Mouse (Mus musculus) hindbrain, postnatal 0 days (tissue): ENCODE measurements at regions not wholly inside any gene's neighbourhood (a gene's known extent, or its start where the extent isn't known, plus 50 kb on each side); places are given as distances from the start of the nearest gene placed in this dataset.

Experiments
- ATAC-seq: fragments of 200-750 bp; cut with Nextera tagmentation; 2 replicates; pipeline ENCODE4 v1.8.0; 2017; ENCODE audit warnings: mild to moderate bottlenecking, moderate TSS enrichment, moderate library complexity
- DNase-seq: peaks from one replicate; pipeline ENCODE4 v3.0.0-alpha.2; 2015; ENCODE audit warnings: low spot score
- H3K27ac ChIP-seq: fragments of 300-500 bp; sonication (generic); 2 replicates; pipeline ENCODE4 v1.5.1; 2014; ENCODE audit warnings: mild to moderate bottlenecking
- H3K27me3 ChIP-seq: fragments of 300-500 bp; sonication (generic); 2 replicates; pipeline ENCODE4 v1.6.1; 2014; ENCODE audit warnings: low read length, mixed read lengths; ENCODE audit not compliant: insufficient read depth
- H3K36me3 ChIP-seq: fragments of 300-500 bp; sonication (generic); 2 replicates; pipeline ENCODE4 v1.6.1; 2014; ENCODE audit warnings: low read length, mixed read lengths; ENCODE audit not compliant: insufficient read depth
- H3K4me1 ChIP-seq: fragments of 300-500 bp; sonication (generic); 2 replicates; pipeline ENCODE4 v1.6.1; 2014; ENCODE audit warnings: antibody characterized with exemption, low read length, mixed read lengths; ENCODE audit not compliant: insufficient read depth
- H3K4me2 ChIP-seq: fragments of 300-500 bp; sonication (generic); 2 replicates; pipeline ENCODE4 v1.6.1; 2014; ENCODE audit warnings: low read depth, mild to moderate bottlenecking, low read length, moderate library complexity, mixed read lengths
- H3K4me3 ChIP-seq: fragments of 300-500 bp; sonication (generic); 2 replicates; pipeline ENCODE4 v1.5.1; 2014; ENCODE audit warnings: low read length
- H3K9ac ChIP-seq: fragments of 300-500 bp; sonication (generic); replicated peaks from 2 replicates; pipeline ENCODE4 v1.6.1; 2014; ENCODE audit warnings: mild to moderate bottlenecking, low read length, moderate library complexity, mixed read lengths
- H3K9me3 ChIP-seq: fragments of 300-500 bp; sonication (generic); 2 replicates; pipeline ENCODE4 v1.6.1; 2016; ENCODE audit warnings: low read length, mixed read lengths
- CTCF ChIP-seq: IDR thresholded peaks from 2 replicates; pipeline ENCODE4 v1.5.1; 2016; ENCODE audit warnings: antibody characterized with exemption, control low read depth, low read depth
- WGBS: fragments of 180-500 bp; shearing (Covaris S2); extraction: QIAGEN DNeasy Blood & Tissue Kit; methylation state at CpG from one replicate; pipeline ENCODE4 v1.1.7; 2014; 5-methylcytosine and 5-hydroxymethylcytosine counted together

- Histone ChIP-seq H3K4me1 (no peaks in the 10 kb centered on the region), H3K9ac (no peak overlapping the region), H3K27ac (no peak overlapping the region), H3K27me3 (no peaks in the 10 kb centered on the region), H3K36me3 (no peaks in the 10 kb centered on the region), H3K4me3 (no peak overlapping the region), H3K4me2 (no peak overlapping the region), H3K9me3 (no peaks in the 10 kb centered on the region)
- DNase-seq = no peak
- no peak for TF ChIP-seq CTCF
- ATAC-seq = no peak
- 73% methylated on average over 4 of the region's 4 CpGs for WGBS
Measured at GRCm38 (mm10) chr10:50241645-50242044, 350.8 kb upstream of the Ascc3 start.

- Histone ChIP-seq H3K4me2 (no peak overlapping the region), H3K36me3 (no peaks in the 10 kb centered on the region), H3K9ac (no peak overlapping the region), H3K4me1 (no peaks in the 10 kb centered on the region), H3K9me3 (no peaks in the 10 kb centered on the region), H3K4me3 (no peak overlapping the region), H3K27ac (no peak overlapping the region), H3K27me3 (no peaks in the 10 kb centered on the region)
- whole genome bisulfite sequencing = 73% methylated on average over 2 of the region's 2 CpGs
- TF ChIP-seq CTCF = no peak
- ATAC-seq (no peak), DNase-seq (no peak)
Measured at GRCm38 (mm10) chr10:50203587-50203986, 388.9 kb upstream of the Ascc3 start.

- Histone ChIP-seq H3K4me3 (no peak overlapping the region), H3K27me3 (no peaks in the 10 kb centered on the region), H3K4me2 (no peak overlapping the region), H3K9me3 (no peaks in the 10 kb centered on the region), H3K27ac (no peak overlapping the region), H3K4me1 (no peaks in the 10 kb centered on the region), H3K36me3 (no peaks in the 10 kb centered on the region), H3K9ac (no peak overlapping the region)
- WGBS = 46% methylated on average over 2 of the region's 2 CpGs
- ATAC-seq (no peak), DNase-seq (no peak)
- TF ChIP-seq CTCF = no peak
Measured at GRCm38 (mm10) chr10:50201691-50202090, 390.8 kb upstream of the Ascc3 start.

- DNase-seq = peak; percentile 79
- no peak overlapping the region for H3K4me2 ChIP-seq
- no peak overlapping the region for H3K27ac ChIP-seq
- H3K4me3 ChIP-seq = no peak overlapping the region
- H3K36me3 ChIP-seq = no peaks in the 10 kb centered on the region
- H3K27me3 ChIP-seq = no peaks in the 10 kb centered on the region
- H3K4me1 ChIP-seq = no peaks in the 10 kb centered on the region
- TF ChIP-seq CTCF = peak; percentile 75
- peak; percentile 88 for ATAC-seq
- no peak overlapping the region for H3K9ac ChIP-seq
- no peaks in the 10 kb centered on the region for H3K9me3 ChIP-seq
Measured at GRCm38 (mm10) chr10:50199857-50200256, 392.6 kb upstream of the Ascc3 start.

- no peak for TF ChIP-seq CTCF
- no peaks in the 10 kb centered on the region for H3K27me3 ChIP-seq
- H3K4me2 ChIP-seq = no peak overlapping the region
- no peak overlapping the region for H3K4me3 ChIP-seq
- H3K4me1 ChIP-seq = no peaks in the 10 kb centered on the region
- no peaks in the 10 kb centered on the region for H3K9me3 ChIP-seq
- no peak overlapping the region for H3K27ac ChIP-seq
- 71% methylated on average over 5 of the region's 5 CpGs for WGBS
- no peaks in the 10 kb centered on the region for H3K36me3 ChIP-seq
- DNase-seq = no peak
- 0 out of 2 replicates have a peak, but pooled peaks have one; percentile 7 for ATAC-seq
- no peak overlapping the region for H3K9ac ChIP-seq
Measured at GRCm38 (mm10) chr10:50197897-50198538, 394.5 kb upstream of the Ascc3 start.

- DNase-seq (peak; percentile 5), ATAC-seq (no peak)
- H3K9me3 ChIP-seq = no peaks in the 10 kb centered on the region
- no peaks in the 10 kb centered on the region for H3K27me3 ChIP-seq
- H3K9ac ChIP-seq = no peak overlapping the region
- no peaks in the 10 kb centered on the region for H3K4me1 ChIP-seq
- H3K36me3 ChIP-seq = no peaks in the 10 kb centered on the region
- no peak for TF ChIP-seq CTCF
- 69% methylated on average over 4 of the region's 4 CpGs for WGBS
- H3K4me2 ChIP-seq = no peak overlapping the region
- no peak overlapping the region for H3K27ac ChIP-seq
- H3K4me3 ChIP-seq = no peak overlapping the region
Measured at GRCm38 (mm10) chr10:50190276-50190675, 401.7 kb upstream of the Grik2 start.

- no peak for DNase-seq
Measured at GRCm38 (mm10) chr10:50169116-50169515, 380.6 kb upstream of the Grik2 start.

More at GRCm38 (mm10) chr10:50169116-50169515, 380.6 kb upstream of the Grik2 start:
- WGBS = 65% methylated on average over 6 of the region's 6 CpGs
- no peak for ATAC-seq
- H3K4me2 ChIP-seq = no peak overlapping the region
- H3K36me3 ChIP-seq = no peaks in the 10 kb centered on the region
- H3K9me3 ChIP-seq = no peaks in the 10 kb centered on the region
- H3K27me3 ChIP-seq = no peaks in the 10 kb centered on the region
- no peak overlapping the region for H3K9ac ChIP-seq
- no peak for TF ChIP-seq CTCF
- no peak overlapping the region for H3K27ac ChIP-seq
- H3K4me1 ChIP-seq = no peaks in the 10 kb centered on the region
- no peak overlapping the region for H3K4me3 ChIP-seq
